Mouse (Mus musculus): Measurements from ENCODE around the gene Sf3a1. TPM values are rescaled to one million over a fixed set of nuclear protein-coding genes. Genes with fewer than 3 reads are reported as not detected.
"Not testable (repeated sequence)": the region's sequence is repeated elsewhere in the genome, so short reads cannot be mapped to it uniquely, and the experiment has no call there.

Sf3a1 gene
- polyA plus RNA-seq, 1 experiment from 2014 or later, result 92.1 TPM

DNA sequence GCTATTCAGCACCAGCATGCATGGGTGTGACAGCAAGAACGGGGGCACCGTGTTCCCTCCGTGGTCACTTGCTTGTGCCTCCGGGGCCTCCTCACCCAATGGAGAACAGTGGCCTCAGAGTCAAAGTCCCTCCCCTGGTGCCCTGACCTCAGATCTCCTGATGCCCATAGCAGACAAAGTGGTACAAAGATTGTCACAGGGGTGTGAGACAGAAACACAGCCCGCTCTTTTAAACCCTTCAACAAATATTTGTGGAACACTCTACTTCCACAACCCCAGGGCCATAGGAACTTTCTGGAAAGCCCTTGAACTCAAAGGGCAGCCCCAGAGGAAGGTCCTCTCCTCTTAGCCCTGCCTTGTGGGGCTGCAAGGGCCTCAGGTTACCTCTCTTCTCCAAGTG lies 37.9 kb upstream of the Sf3a1 start:
- DNase-seq (ENCODE audit: low spot score), result no peak
- Histone ChIP-seq H3K27ac (no peak overlapping the region), H3K4me3 (no peak overlapping the region), H3K9me3 (peaks cover 21% of the 10 kb centered on the region), H3K4me1 (replicated peaks) (peaks cover 18% of the 10 kb centered on the region), H3K36me3 (no peaks in the 10 kb centered on the region), H3K27me3 (ENCODE audit: insufficient read depth, poor library complexity, severe bottlenecking) (peaks cover 37% of the 10 kb centered on the region)
- WGBS, result 80% methylated on average over 5 of the region's 5 CpGs

DNA sequence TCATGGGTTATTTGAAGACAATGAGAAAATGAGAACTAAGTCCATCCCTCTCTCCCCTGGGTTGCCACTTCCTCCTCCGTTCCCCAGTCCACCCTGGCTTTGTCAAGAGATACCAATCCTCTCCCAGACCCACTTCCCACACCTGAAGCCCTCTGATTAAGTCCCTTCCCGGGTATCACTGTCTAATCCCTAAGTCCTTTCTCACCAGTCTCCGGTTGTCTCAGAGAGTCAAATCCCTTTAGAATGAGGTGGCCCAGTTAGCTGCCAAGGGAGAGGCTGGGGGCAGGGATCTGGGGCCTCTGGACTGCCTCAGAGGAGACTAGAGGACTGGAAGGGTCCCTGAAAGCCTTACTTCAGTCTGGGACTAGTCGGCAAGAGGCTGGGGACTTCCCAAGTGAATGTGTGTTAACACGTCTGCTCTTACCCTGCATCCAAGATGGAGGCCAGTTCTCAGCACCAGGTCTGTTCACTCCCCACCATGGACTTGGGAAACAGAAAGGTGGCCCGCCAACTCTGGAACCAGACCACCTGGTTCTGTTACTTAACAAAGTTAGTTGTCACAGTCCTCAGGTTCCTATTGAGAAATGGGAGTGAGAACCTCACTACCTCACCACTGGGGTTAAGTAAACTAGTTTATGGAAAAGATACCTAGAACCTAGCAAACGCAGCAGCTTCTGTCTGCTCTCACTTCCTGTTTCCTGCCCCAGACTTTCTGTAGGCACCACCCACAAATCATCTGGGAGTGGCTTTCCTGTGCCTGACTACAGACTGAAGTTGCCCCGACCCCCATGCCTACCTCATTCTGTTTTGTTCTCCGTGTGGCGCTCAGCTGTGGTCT lies 37.2 kb upstream of the Sf3a1 start, which contains the start of gene Sec14l2:
Gene Sec14l2 (minus strand): TSS at position 674 of the 838 bp plus-strand sequence.
- WGBS, result 82% methylated on average over 10 of the region's 10 CpGs
- H3K9me3 ChIP-seq, result peaks cover 21% of the 10 kb centered on the region
- peaks cover 30% of the 10 kb centered on the region for H3K27me3 ChIP-seq (ENCODE audit: insufficient read depth, poor library complexity, severe bottlenecking)
- no peak within 1 kb of the TSS for H3K4me3 ChIP-seq
- no peak within 1 kb of the TSS for H3K27ac ChIP-seq
- H3K36me3 ChIP-seq, result no peaks in the 10 kb centered on the region
- DNase-seq (ENCODE audit: low spot score), result no peak
- H3K4me1 ChIP-seq (replicated peaks), result peaks cover 11% of the 10 kb centered on the region

DNA sequence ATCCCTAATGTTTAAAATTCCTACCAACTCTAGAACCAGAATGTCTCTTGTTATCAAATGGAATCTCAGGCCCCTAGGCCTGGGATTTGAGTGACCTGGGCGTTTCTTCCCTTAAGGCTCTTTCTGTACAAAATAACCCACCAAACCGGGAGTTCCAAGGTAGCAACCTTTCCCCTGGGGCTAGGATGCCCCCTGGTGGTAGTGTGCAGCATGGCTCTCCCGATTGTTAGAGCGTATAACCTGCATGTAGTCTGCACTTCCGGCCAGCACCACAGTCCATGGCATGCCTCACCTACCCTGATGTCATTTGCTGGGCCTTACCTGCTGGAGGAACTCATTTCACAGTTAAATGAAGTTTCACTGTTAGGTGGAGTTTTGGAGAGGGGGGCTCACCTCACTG lies 36.2 kb upstream of the Sf3a1 start:
- 64% methylated on average over 5 of the region's 5 CpGs for WGBS
- no peaks in the 10 kb centered on the region for H3K36me3 ChIP-seq
- peak; percentile 35 for DNase-seq (ENCODE audit: low spot score)
- peaks cover 21% of the 10 kb centered on the region for H3K9me3 ChIP-seq
- peaks cover 22% of the 10 kb centered on the region for H3K27me3 ChIP-seq (ENCODE audit: insufficient read depth, poor library complexity, severe bottlenecking)
- H3K4me3 ChIP-seq, result no peak overlapping the region
- H3K27ac ChIP-seq, result no peak overlapping the region
- peaks cover 1% of the 10 kb centered on the region for H3K4me1 ChIP-seq (replicated peaks)

DNA sequence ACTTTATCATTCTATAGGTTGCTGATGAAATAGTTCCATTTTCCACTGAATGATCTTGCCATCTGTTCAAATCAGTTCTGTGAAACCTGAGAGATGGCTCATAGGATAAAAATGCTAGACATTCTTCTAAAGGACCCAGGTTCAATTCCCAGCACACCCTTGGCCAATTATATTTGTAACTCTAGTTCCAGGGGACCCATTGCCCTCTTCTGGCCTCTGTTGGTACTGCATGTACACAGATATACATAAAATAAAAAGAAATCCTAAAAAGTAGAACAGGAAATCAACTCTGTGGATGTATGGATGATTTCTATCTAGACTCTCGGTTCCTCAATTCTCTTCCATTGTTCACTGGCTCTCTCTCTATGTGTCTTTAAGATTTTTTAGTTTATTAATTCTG lies 33.1 kb upstream of the Sf3a1 start:
- H3K4me1 ChIP-seq (replicated peaks), result peaks cover 7% of the 10 kb centered on the region
- H3K4me3 ChIP-seq, result no peak overlapping the region
- H3K9me3 ChIP-seq, result peaks cover 21% of the 10 kb centered on the region
- 83% methylated on average over 1 of the region's 1 CpGs for WGBS
- H3K27me3 ChIP-seq (ENCODE audit: insufficient read depth, poor library complexity, severe bottlenecking), result no peaks in the 10 kb centered on the region; the same call in 1 of the 2 replicates
- no peaks in the 10 kb centered on the region for H3K36me3 ChIP-seq
- no peak for DNase-seq (ENCODE audit: low spot score)
- no peak overlapping the region for H3K27ac ChIP-seq

DNA sequence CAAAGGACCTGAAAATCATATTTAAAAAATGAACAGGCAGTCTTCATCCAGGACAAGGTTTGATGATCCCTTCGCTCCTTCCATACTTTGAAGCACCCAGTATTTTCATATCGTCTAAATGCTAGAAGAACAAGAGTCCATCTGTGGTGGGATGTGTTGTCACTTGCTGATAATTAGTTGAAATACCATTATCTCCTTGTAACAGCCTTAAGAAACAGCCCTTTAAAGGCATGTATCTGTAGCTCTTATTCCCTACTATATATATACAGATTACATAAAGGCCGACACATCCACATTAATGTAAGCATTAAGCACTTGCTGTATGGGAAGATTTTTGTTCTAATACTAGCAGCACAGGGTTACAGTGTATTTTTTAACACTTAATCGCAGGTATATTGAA lies 31.7 kb upstream of the Sf3a1 start:
- H3K4me1 ChIP-seq (replicated peaks); H3K27me3 ChIP-seq (ENCODE audit: insufficient read depth, poor library complexity, severe bottlenecking); DNase-seq (ENCODE audit: low spot score); H3K27ac ChIP-seq; H3K36me3 ChIP-seq; H3K4me3 ChIP-seq: not testable (repeated sequence)
- 88% methylated on average over 4 of the region's 4 CpGs for whole genome bisulfite sequencing
- peaks cover 21% of the 10 kb centered on the region for H3K9me3 ChIP-seq

DNA sequence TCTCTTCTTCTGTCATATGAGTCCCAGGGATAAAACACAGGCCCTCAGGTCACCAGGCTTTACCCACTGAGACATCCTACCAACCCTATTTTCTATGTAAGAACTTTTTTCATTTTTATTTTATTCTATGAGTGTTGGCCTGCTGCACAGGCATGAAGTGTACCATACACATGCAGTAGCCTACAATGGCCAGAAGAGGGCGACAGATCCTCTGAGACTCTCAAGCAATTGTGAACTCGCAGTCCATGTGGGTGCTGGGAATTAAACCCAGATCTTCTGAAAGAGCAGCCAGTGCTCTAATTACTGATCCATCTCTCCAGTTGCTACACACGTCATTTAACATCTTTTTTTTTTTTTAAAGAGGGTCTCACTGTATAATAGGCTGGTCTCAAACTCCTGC lies 26.7 kb upstream of the Sf3a1 start:
- DNase-seq (ENCODE audit: low spot score), result no peak
- Histone ChIP-seq H3K4me1 (replicated peaks) (peaks cover 37% of the 10 kb centered on the region), H3K4me3 (no peak overlapping the region), H3K27ac (no peak overlapping the region), H3K27me3 (ENCODE audit: insufficient read depth, poor library complexity, severe bottlenecking) (no peaks in the 10 kb centered on the region), H3K9me3 (no peaks in the 10 kb centered on the region), H3K36me3 (peaks cover 20% of the 10 kb centered on the region)
- 57% methylated on average over 3 of the region's 3 CpGs for WGBS

DNA sequence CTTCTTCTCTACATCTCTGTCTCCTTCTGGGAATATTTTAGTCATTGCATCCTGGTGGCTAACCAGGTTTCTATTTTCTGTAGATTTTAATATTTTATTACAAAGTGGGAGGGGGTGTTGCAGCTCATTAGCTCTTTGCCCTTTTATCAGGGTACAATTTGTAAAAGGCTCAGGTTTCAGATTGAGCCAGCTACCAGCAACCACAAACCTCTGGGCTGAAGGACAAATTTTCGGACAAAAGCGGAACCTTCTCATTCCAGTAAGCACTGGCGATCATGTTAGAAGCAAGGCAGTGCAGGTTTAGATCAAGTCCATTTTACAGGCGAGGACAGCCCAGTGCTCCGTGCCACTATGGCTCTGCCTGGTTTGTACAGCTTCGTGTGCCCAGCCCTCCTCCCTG lies 25.8 kb upstream of the Sf3a1 start:
- peaks cover 28% of the 10 kb centered on the region for H3K36me3 ChIP-seq
- peaks cover 42% of the 10 kb centered on the region for H3K4me1 ChIP-seq (replicated peaks)
- no peaks in the 10 kb centered on the region for H3K9me3 ChIP-seq
- H3K27me3 ChIP-seq (ENCODE audit: insufficient read depth, poor library complexity, severe bottlenecking), result no peaks in the 10 kb centered on the region
- no peak for DNase-seq (ENCODE audit: low spot score)
- 56% methylated on average over 6 of the region's 6 CpGs for WGBS
- H3K4me3 ChIP-seq, result peak overlapping the region; percentile 92; the same call in 1 of the 2 replicates
- no peak overlapping the region for H3K27ac ChIP-seq

DNA sequence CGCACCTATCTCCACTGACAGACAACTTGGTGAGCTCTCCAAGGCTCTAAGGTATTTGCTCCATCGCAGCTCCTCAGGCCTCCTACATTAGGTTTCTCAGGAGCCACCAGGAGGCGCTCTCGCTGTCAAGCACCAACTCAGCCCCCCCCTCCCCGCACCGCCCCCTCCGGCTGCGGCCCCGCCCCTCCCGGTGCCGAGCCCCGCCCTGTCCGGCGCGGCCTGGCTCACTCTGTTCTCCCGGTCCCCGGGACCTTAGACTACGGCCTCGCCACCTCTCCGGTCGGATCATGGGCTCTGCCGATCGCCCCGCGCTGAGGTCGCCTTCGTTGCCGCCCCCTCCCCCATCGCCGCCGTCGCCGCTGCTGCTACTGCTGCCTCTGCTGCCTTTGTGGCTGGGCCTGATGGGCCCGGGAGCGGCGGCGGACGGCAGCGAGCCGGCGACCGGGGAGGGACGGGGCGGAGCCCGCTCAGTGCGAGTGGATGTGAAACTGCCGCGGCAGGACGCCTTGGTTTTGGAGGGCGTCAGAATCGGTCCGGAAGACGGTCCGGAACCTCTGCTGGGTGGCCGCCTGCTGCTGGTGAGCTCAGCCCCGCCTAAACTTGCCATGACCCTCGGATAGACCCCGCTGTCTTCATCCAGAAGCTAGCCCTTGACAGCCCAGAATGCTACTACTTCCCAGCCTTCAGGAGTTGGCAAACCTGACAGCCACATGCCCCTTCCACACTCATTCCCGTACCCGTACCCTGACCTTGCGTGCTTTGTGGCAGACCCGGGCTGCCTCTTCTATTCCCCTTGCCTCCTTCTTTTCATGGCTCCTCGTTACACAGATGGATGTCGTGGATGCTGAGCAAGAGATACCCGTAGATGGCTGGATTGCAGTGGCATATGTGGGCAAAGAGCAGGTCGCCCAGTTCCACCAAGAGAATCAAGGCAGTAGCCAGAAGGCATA lies 24.9 kb upstream of the Sf3a1 start, which contains the start of gene Rnf215:
Gene Rnf215 (plus strand): TSS at position 217 of the 950 bp plus-strand sequence.
- peak within 1 kb of the TSS; percentile 98 for H3K27ac ChIP-seq
- DNase-seq (ENCODE audit: low spot score), result peak; percentile 92
- WGBS, result 2% methylated on average over 66 of the region's 66 CpGs
- H3K36me3 ChIP-seq, result peaks cover 36% of the 10 kb centered on the region
- peak within 1 kb of the TSS; percentile 92 for H3K4me3 ChIP-seq
- no peaks in the 10 kb centered on the region for H3K9me3 ChIP-seq
- no peaks in the 10 kb centered on the region for H3K27me3 ChIP-seq (ENCODE audit: insufficient read depth, poor library complexity, severe bottlenecking)
- peaks cover 42% of the 10 kb centered on the region for H3K4me1 ChIP-seq (replicated peaks)

DNA sequence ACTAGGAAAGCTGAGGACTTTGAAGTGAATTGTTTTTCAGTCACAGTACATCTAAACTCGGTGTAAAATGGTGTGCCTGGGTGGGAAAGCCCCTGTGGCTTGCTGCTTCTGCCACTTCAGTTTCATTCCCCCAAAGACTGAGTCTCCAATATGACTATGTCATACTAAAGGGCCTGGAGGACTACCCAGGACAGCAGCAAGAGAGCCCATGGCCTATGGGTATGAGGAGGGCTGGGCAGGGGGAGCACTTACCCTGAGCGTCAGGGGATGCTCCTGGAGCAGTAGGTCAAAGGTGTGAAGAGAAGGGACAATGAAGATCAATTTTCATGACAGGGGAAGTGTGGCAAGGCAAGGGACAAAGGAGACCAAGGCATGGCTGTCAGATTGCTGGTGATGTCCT lies 21.2 kb upstream of the Sf3a1 start:
- DNase-seq (ENCODE audit: low spot score), result no peak

DNA sequence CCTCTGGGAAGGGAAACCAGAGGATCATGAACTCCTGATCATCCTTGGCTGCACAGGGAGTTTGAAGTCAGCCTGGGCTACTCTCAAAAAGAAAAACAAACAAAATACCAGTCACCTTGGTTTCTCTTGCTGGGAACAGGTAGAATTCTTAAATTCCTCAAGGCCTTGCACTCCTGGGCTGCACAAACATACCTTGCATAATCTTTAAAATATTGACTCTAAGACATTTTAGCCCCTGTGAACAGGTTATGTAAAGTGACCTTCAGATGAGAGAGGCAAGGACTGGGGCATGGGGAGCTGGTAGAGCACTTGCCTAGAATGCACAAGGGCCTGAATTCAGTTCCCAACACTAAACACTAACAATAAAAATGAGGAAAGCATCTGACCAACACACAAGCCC lies 18.6 kb upstream of the Sf3a1 start:
- Histone ChIP-seq H3K27ac (no peak overlapping the region), H3K27me3 (ENCODE audit: insufficient read depth, poor library complexity, severe bottlenecking) (no peaks in the 10 kb centered on the region), H3K4me3 (no peak overlapping the region), H3K9me3 (no peaks in the 10 kb centered on the region), H3K4me1 (replicated peaks) (peaks cover 14% of the 10 kb centered on the region), H3K36me3 (peaks cover 89% of the 10 kb centered on the region)
- no peak for DNase-seq (ENCODE audit: low spot score)

More for the DNA sequence above, 21.2 kb upstream of the Sf3a1 start:
- 66% methylated on average over 2 of the region's 2 CpGs for WGBS
- Histone ChIP-seq H3K36me3 (peaks cover 73% of the 10 kb centered on the region), H3K9me3 (no peaks in the 10 kb centered on the region), H3K4me1 (replicated peaks) (peaks cover 35% of the 10 kb centered on the region), H3K27ac (no peak overlapping the region), H3K4me3 (no peak overlapping the region), H3K27me3 (ENCODE audit: insufficient read depth, poor library complexity, severe bottlenecking) (no peaks in the 10 kb centered on the region)

DNA sequence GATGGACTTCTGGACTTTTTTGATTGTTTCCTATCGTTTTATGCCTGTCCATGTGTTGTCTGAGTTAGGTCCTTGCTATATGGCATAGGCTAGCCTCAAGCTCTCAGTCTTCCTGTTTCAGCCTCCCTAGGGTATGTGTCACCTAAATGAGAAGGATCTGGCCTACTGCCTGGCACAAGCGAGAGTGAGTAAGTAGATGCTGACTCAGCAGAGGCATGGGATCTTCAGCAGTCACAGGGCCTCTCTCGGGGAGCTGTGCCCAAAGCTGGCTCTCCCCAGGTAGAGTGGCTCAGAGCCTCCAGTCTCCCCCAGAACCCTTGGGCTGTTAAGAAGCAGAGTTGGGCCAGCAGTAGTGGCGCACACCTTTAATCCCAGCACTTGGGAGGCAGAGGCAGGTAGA lies 17.8 kb upstream of the Sf3a1 start:
- WGBS, result 88% methylated on average over 4 of the region's 4 CpGs
- DNase-seq (ENCODE audit: low spot score), result no peak

DNA sequence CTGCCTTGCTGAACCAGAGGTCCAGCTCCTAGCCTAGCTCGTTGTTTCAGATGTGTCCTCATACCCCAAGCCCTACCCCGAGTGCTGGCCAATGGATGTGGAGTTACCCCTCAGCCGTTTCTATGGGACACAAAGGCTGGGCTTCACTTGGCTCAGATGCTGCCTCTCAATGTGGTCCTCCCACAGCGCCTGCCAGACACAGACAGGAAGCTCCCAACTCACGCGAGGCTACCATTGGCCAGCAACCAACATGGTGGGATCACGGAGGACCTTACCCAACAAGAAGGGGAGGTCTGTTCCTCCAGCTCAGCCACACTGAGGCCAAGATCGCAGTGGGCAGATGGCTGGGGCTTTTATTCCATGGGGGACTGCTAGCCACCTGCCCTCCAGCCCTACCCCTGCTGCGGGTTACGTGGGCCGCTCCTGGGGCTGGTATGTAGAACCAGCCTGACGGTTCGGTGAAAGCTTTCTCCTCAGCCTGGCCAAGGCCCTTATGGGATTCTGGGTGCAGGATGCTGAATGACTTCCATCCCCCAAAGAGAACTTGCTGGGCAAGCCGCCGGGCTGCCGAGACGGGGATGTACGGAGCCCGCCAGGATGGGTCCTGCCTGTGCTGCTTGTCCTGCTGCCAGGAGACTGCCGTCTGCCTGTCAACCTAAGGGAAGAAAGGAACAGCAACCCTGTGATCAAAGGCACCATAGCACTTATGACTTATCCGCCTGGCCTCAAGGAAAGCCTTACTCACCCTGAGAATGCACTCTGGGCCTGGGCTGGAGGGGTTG lies 16.7 kb upstream of the Sf3a1 start:
- Histone ChIP-seq H3K4me3 (no peak overlapping the region), H3K27ac (no peak overlapping the region), H3K36me3 (peaks cover 82% of the 10 kb centered on the region), H3K27me3 (ENCODE audit: insufficient read depth, poor library complexity, severe bottlenecking) (no peaks in the 10 kb centered on the region), H3K4me1 (replicated peaks) (0 out of 2 replicates have a peak, but pooled peaks cover 5% of the 10 kb centered on the region), H3K9me3 (no peaks in the 10 kb centered on the region)
- 93% methylated on average over 21 of the region's 21 CpGs for WGBS
- DNase-seq (ENCODE audit: low spot score), result no peak

More for the DNA sequence above, 17.8 kb upstream of the Sf3a1 start:
- Histone ChIP-seq H3K4me1 (replicated peaks) (0 out of 2 replicates have a peak, but pooled peaks cover 8% of the 10 kb centered on the region), H3K36me3 (peaks cover 87% of the 10 kb centered on the region), H3K4me3 (no peak overlapping the region), H3K27me3 (ENCODE audit: insufficient read depth, poor library complexity, severe bottlenecking) (no peaks in the 10 kb centered on the region), H3K27ac (no peak overlapping the region), H3K9me3 (no peaks in the 10 kb centered on the region)

All from hindbrain, embryonic 10.5 days (tissue).